Mouse (Mus musculus): ENCODE data around the gene Setmar.

The Setmar gene

DNA sequence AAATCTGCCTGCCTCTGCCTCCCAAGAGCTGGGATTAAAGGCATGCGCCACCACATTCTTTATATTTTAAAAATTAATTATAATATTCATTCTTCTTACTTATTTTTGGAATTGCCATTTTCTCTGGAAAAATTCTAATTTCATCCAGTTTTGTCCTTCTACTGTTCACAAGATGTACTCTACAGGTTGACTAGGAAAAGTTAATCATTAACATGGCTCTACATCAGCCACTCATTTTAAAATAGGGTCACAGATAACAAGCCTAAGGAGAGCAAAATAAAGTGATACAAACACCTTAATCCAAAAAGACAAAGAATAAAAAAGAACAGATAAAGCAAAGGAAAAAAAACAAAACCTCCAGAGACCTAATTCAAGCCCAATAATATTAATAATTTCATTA lies 50.1 kb downstream of the Setmar start:
- no peak for DNase-seq (ENCODE audit: low spot score in 2 of 2)

- no peak for DNase-seq (ENCODE audit: low spot score in 2 of 2)
Measured at GRCm38 (mm10) chr6:108117881-108118280, 53.0 kb downstream of the Setmar start.

DNA sequence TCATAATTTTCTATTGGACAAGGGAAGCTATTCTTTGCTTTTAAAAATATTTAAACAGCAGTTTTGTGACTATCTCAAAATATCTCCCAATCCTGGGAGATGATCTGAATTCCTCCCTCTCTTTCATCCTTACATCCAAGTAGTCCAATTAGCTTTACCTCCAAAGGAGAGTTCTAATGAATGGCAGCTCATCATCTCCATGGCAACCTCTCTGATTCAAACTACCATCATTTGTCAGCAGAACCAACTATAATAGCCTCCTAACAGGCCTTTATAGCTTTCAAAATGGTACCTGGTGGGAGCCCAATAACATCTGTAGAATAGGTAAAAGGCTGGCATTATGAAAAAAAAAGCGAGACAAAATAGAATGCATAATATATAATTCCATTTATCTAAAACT lies 60.6 kb downstream of the Setmar start:
- no peak for DNase-seq (ENCODE audit: low spot score in 2 of 2)

DNA sequence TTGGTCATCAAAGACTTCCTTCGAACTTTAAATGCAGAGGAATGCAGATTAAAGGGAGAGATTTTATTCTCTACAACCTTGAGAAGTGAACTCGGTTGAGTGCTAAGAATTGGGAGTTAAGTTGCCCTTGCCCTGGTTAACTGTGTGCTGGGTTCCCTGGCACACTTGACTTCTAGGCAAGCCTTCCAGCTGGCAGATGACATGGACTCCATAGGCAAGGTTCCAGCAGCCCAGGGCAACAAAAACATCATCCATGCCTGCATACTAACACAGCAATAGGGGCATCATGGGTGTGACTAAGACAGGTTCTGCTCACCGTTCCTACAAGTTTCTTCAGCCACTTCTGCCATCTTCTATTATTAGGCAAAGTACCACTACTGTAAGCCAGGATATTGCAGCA lies 61.8 kb downstream of the Setmar start:
- no peak for DNase-seq (ENCODE audit: low spot score in 2 of 2)

All from right cerebral cortex, postnatal 36 days (tissue).